Mouse (Mus musculus) hindbrain, embryonic 11.5 days (tissue): ENCODE measurements around the gene Tas2r115. TPM values are rescaled to one million over a fixed set of nuclear protein-coding genes. Genes with fewer than 3 reads are reported as not detected.

Experiments used
- polyA plus RNA-seq: library from polyadenylated mRNA; unstranded; fragments of >200 nt; fragmentation: Nextera tagmentation; extraction: Ambion mirVana; gene quantifications from 2 replicates; pipeline ENCODE4 v1.2.1, GENCODE M21; 2014

The Tas2r115 gene
- polyA plus RNA-seq, 1 experiment from 2014 or later = not detected

Other genes with a start within 250 kb of the Tas2r115 start
- gene Prh1, start 168.2 kb downstream of the Tas2r115 start, polyA plus RNA-seq = not detected in 2 replicates
- not detected in 2 replicates for gene Prp2, start 142.1 kb downstream of the Tas2r115 start, polyA plus RNA-seq
- not detected in 2 replicates for gene A630073D07Rik, start 86.5 kb downstream of the Tas2r115 start, polyA plus RNA-seq
- not detected in 2 replicates for gene Tas2r120, start 81.1 kb downstream of the Tas2r115 start, polyA plus RNA-seq
- gene Tas2r121, start 37.0 kb downstream of the Tas2r115 start, polyA plus RNA-seq = not detected in 2 replicates
- not detected in 2 replicates for gene Tas2r122, start 26.1 kb downstream of the Tas2r115 start, polyA plus RNA-seq
- gene Tas2r124, start 16.7 kb upstream of the Tas2r115 start, polyA plus RNA-seq = not detected in 2 replicates
- gene Tas2r102, start 24.1 kb upstream of the Tas2r115 start, polyA plus RNA-seq = not detected in 2 replicates
- not detected in 2 replicates for gene Tas2r136, start 40.1 kb upstream of the Tas2r115 start, polyA plus RNA-seq
- gene Tas2r117, start 64.8 kb upstream of the Tas2r115 start, polyA plus RNA-seq = not detected in 2 replicates
- gene Tas2r123, start 109.1 kb upstream of the Tas2r115 start, polyA plus RNA-seq = not detected in 2 replicates
- not detected in 2 replicates for gene Tas2r116, start 117.4 kb upstream of the Tas2r115 start, polyA plus RNA-seq
- gene Tas2r110, start 130.0 kb upstream of the Tas2r115 start, polyA plus RNA-seq = not detected in 2 replicates
- not detected in 2 replicates for gene Tas2r113, start 155.0 kb upstream of the Tas2r115 start, polyA plus RNA-seq
- not detected in 2 replicates for gene Tas2r125, start 171.6 kb upstream of the Tas2r115 start, polyA plus RNA-seq
- not detected in 2 replicates for gene Tas2r129, start 213.1 kb upstream of the Tas2r115 start, polyA plus RNA-seq
- gene Tas2r131, start 219.9 kb upstream of the Tas2r115 start, polyA plus RNA-seq = not detected in 2 replicates
- not detected in 2 replicates for gene Tas2r109, start 242.9 kb upstream of the Tas2r115 start, polyA plus RNA-seq